8 mouse cellular contexts compared by ENCODE assay signal in genomic region chr13:19394798-19395687, GRCm38 (mm10). TPM values are rescaled to one million over a fixed set of nuclear protein-coding genes. Genes with fewer than 3 reads are reported as not detected.
DNase-seq lines count a peak whose midpoint lies in the region; ATAC-seq and TF ChIP-seq lines count a peak whose summit lies in the region.

No protein-coding gene starts in this region.

- peak overlapping the region; percentile 79 for H3K4me3 ChIP-seq in heart, embryonic 13.5 days
- H3K4me3 ChIP-seq in G1E (ENCODE audit: low read depth, low read length) = peak overlapping the region; percentile 92

- H3K4me1 ChIP-seq in heart, embryonic 13.5 days = peaks cover 30% of the 10 kb centered on the region
- H3K4me1 ChIP-seq in G1E (ENCODE audit: insufficient read depth, low read depth, low read length) = peaks cover 11% of the 10 kb centered on the region

- ATAC-seq in heart, embryonic 13.5 days (ENCODE audit: extremely low read depth, insufficient number of reproducible peaks, low FRiP score, low TSS enrichment) = no peak
- ATAC-seq in G1E (ENCODE audit: extremely low read depth, insufficient number of reproducible peaks, low FRiP score, poor library complexity, severe bottlenecking) = no peak
- ATAC-seq in granulocyte monocyte progenitor cell, adult 5-6 weeks (replicated peaks; ENCODE audit: poor library complexity, severe bottlenecking) = peak; percentile 18
- peak; percentile 14 for ATAC-seq in megakaryocyte progenitor cell, adult 5-6 weeks (replicated peaks; ENCODE audit: poor library complexity)

- H3K9me3 ChIP-seq in heart, embryonic 13.5 days = no peaks in the 10 kb centered on the region
- no peaks in the 10 kb centered on the region for H3K9me3 ChIP-seq in G1E (replicated peaks)

- peak overlapping the region; percentile 89 for H3K9ac ChIP-seq in heart, embryonic 13.5 days

- peak overlapping the region; percentile 90 for H3K27ac ChIP-seq in heart, embryonic 13.5 days (replicated peaks)

- under 1% methylated on average over 25 of the region's 25 CpGs for WGBS in heart, embryonic 13.5 days

- TF ChIP-seq CTCF in G1E (IDR thresholded peaks at IDR 0.05; ENCODE audit: low read depth, low read length) = no peak

- H3K27me3 ChIP-seq in heart, embryonic 13.5 days (replicated peaks) = no peaks in the 10 kb centered on the region
- no peaks in the 10 kb centered on the region for H3K27me3 ChIP-seq in G1E (ENCODE audit: insufficient read depth, low read length)

- DNase-seq in heart, adult 9 months (ENCODE audit: low spot score in 2 of 2) = no peak
- no peak for DNase-seq in G1E (ENCODE audit: low spot score)
- no peak for DNase-seq in urinary bladder, adult 18-20 months (ENCODE audit: low spot score in 2 of 2)
- no peak for DNase-seq in gastrocnemius, adult 8-10 months (ENCODE audit: low spot score in 2 of 2)
- DNase-seq in gastrocnemius, postnatal 25 days = no peak

- H3K36me3 ChIP-seq in heart, embryonic 13.5 days = no peaks in the 10 kb centered on the region
- peaks cover 14% of the 10 kb centered on the region for H3K36me3 ChIP-seq in G1E (replicated peaks)

- H3K4me2 ChIP-seq in heart, embryonic 13.5 days = peak overlapping the region; percentile 68

RNA-seq across cellular contexts. Expression of gene Stard3nl, which starts 0.6 kb away (rescaled TPM):
- polyA plus RNA-seq in heart, embryonic 13.5 days (2015; fragmentation: Nextera tagmentation; extraction: Ambion mirVana) = 82.9 and 83.6 TPM in 2 replicates
- total RNA-seq in G1E (2014; fragmentation: Nextera tagmentation) = 6.1 and 11.7 TPM in 2 replicates
- 17.0 and 20.1 TPM in 2 replicates for total RNA-seq in G1E (2017)
- polyA plus RNA-seq in G1E (2012) = 0.98 and 2.3 TPM in 2 replicates
- 15.9 and 16.0 TPM in 2 replicates for total RNA-seq in granulocyte monocyte progenitor cell, adult 5-6 weeks (2014; fragmentation: Nextera tagmentation)
- total RNA-seq in granulocyte monocyte progenitor cell, adult 5-6 weeks (2017) = 17.2 and 23.2 TPM in 2 replicates
- total RNA-seq in megakaryocyte progenitor cell, adult 5-6 weeks (2015) = 24.9 and 37.3 TPM in 2 replicates
- total RNA-seq in megakaryocyte progenitor cell, adult 5-6 weeks (2017) = 20.0 and 25.9 TPM in 2 replicates
- 1 to 10 TPM; 5.9 to 8.8 (median 7.1) TPM for total RNA-seq in gastrocnemius, adult 8-10 months (2022)
- total RNA-seq in gastrocnemius, postnatal 25 days (2021) = 1 to 10 TPM; 5.2 to 8.5 TPM

Comparison
In these comparisons a context has a peak if more than half of its experiments do, and no peak if none do; other contexts are left out.
1. ATAC-seq: peak in granulocyte monocyte progenitor cell, adult 5-6 weeks (single experiment) and megakaryocyte progenitor cell, adult 5-6 weeks (single experiment); none in heart, embryonic 13.5 days (single experiment) and G1E (single experiment).